Mouse (Mus musculus) C2C12 (cell line): ENCODE measurements at regions not wholly inside any gene's neighbourhood (a gene's known extent, or its start where the extent isn't known, plus 50 kb on each side); places are given as distances from the start of the nearest gene placed in this dataset.

Experiments
- CEBPB ChIP-seq: IDR thresholded peaks from one replicate; pipeline ENCODE4 v1.6.1; 2011; ENCODE audit warnings: low read depth, mild to moderate bottlenecking, control low read depth, moderate library complexity
- USF1 ChIP-seq: IDR thresholded peaks from one replicate; pipeline ENCODE4 v1.6.1; 2011; ENCODE audit warnings: low read depth, mild to moderate bottlenecking, control low read depth, moderate library complexity

DNA sequence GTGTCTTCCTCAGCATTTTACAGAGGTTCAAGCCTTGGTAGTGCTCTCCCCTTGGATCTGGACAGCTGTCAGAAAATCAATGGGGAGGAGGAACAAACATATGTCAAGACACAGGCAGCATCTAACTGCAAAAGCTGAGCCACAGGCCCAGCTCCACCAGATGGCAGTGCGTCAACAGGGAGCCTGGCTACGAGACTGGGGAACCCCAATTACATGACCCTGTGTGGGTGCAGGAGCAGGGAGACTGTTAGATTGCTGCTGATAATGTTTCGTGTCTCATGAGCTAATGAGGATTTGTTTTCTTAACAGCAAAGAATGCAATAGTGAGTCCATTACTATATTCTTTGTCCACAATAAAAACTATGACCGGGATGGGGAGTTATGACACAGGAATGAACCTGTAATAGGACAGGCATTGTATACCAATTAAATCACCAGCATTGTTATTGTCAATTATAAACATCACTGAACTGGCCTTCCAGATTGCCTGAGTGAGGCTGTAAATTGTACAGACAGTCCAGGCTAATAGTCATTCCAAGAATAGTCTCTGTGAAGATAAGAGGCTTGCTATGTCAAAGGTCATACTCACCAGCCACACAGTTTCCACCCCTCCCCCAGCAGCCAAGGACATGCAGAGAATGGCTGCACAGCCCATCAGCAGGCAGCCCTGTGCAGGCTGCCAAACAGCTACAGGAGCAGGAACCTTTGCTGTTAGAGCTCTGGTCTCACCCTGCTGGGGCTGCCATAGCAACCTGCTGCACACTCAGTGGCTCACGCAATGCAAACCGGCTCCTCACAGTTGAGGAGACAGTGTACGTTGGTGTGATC, 58.8 kb upstream of the Barx2 start:
- TF ChIP-seq USF1 (no peak), CEBPB (no peak)
